Mouse (Mus musculus) retina, embryonic 14.5 days (tissue): ENCODE results near the gene Olfr978.
"Not testable (repeated sequence)": the region's sequence is repeated elsewhere in the genome, so short reads cannot be mapped to it uniquely, and the experiment has no call there.

Source experiments
- DNase-seq: peaks from one replicate; pipeline ENCODE4 v3.0.0-alpha.2; 2015; ENCODE audit warnings: low spot score

The Olfr978 gene

GRCm38 (mm10) chr9:39991813-39992212, at the start of gene Olfr978:
Gene Olfr978 (plus strand): TSS chr9:39992113.
- DNase-seq, result no peak

DNA sequence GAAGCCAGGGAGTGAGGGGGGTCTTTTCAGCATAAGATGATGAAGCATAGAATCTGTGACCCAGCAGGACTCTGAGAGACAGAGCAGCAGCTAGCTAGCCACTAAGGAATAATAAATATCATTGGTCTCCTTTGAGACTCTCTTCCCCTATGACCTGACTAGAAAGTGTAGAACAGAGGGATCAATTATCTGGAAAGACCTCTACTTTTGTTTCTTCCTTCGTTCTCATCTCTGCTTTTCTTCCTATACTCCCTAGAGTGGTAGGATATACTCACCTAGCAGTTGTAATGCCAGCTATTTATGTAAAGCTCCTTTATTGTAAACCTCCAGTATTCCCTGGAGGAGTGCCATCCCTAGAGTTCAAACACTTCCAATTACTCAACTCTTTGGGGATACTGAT, 40.0 kb upstream of the Olfr978 start, which contains the start of gene Olfr975:
TSS of gene Olfr975 (minus strand) at position 101 of the 400 bp plus-strand sequence.
- no peak for DNase-seq

DNA sequence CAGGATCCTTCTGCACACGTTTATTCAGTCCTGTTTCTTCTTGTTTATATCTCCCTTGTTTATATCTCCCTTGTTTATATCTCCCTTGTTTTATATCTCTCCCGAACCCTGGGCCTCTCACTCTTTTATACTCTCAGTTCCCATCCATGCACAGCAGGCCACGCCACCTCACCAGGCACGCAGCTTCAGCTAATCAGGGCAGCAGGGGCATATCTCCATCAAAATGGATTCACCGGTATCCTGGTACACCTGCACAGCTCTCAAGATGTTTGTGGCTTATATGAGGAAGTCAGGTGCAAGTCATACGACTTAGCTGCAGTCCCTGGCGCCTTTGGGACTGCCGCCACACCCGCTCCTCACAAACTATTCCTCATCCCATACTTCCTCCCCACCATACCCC, 30.9 kb upstream of the Olfr978 start, which contains the start of gene Olfr976:
TSS of gene Olfr976 (minus strand) at position 101 of the 400 bp plus-strand sequence.
- not testable (repeated sequence) for DNase-seq

DNA sequence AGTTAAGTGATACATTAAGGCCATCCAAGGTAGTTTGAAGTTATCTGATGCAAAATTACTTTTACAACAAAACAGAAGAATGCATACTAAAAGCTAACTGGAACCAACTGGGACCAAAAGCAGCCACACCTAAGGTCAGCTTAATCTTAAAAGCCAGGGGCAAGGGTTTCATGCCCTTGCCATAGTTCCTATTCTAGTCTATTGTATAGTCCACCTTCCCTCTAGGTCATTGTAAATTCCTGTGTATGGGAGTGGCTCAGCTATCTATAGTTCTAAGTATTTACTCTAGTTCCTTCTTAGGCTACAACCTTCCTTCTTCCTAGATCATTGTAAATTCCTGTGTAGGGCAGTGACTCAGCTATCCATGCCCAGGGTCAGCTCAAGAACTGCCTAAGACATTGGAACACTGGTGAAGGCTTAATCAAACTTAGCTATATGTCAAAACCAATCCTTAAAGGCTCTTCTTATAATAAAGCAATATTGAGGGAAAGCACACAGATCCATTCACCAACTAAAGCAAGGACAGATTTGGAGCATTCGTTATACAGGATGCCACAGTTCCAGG, 15.2 kb upstream of the Olfr978 start:
- DNase-seq, result not testable (repeated sequence)

GRCm38 (mm10) chr9:40003365-40003764, 11.5 kb downstream of the Olfr978 start, which contains the start of gene Olfr979:
Gene Olfr979 (minus strand): TSS chr9:40003465.
- no peak for DNase-seq

DNA sequence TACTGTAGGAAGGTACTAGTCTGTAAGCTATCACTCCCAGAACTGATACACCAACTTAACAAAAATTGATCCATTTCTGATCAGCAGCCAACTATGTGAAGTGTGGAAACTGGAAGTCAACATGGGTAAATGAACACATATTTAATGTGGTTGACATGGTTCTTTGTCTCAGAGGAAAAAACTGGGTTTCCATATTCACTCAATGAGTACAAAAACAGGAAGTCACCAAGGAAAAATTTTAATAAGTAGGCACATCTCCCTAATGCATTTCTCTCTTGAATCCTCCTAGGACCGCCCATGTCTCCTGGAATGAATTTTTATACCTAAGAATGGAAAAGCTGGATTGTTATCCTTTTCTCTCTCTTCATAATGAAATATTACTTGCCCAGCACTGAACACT, 17.6 kb downstream of the Olfr978 start, which contains the start of gene Olfr980:
TSS of gene Olfr980 (minus strand) at position 101 of the 400 bp plus-strand sequence.
- DNase-seq, result no peak

DNA sequence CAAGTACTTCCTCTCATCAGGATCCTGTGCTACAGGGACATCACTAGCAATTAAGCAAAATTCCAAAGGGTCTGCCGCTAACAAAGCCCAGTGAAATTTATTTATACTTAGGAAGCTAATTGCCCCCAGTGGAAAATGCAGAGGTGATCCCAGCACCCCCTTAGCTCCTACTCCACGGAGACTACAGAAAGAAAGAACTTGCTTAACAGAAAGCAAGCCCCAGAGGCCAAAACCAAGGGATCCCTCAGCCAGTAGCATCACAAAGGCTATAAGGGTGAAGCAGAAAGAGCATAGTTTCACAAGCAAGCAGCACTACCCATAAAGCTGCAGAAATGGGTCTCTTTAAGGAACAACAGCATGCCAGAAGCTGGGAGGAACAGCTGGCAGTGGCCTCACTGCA, 29.3 kb downstream of the Olfr978 start, which contains the start of gene Olfr981:
TSS of gene Olfr981 (plus strand) at position 301 of the 400 bp plus-strand sequence.
- DNase-seq, result no peak
